12 mouse cellular contexts compared by ENCODE assay signal in genomic region chr4:75212396-75213175, GRCm38 (mm10).
DNase-seq lines count a peak whose midpoint lies in the region; ATAC-seq lines count a peak whose summit lies in the region.
"Had no signal": no experiment of that assay in that cellular context is flagged by ENCODE, and none has a peak within 500 bp of the region (broad histone marks: within the 10 kb centered on the region; RNA-seq: fewer than 3 reads in every experiment).

No protein-coding gene starts in this region.

- H3K27ac ChIP-seq in forebrain, embryonic 11.5 days (ENCODE audit: low read depth, low read length): no peak overlapping the region
- H3K27ac ChIP-seq in forebrain, embryonic 10.5 days: no peak overlapping the region
- H3K27ac ChIP-seq: embryonic facial prominence, embryonic 15.5 days; heart, embryonic 10.5 days; liver, embryonic 13.5 days had no signal

- H3K4me1 ChIP-seq in forebrain, embryonic 11.5 days (replicated peaks; ENCODE audit: control insufficient read depth, insufficient read depth, low read length): no peaks in the 10 kb centered on the region
- H3K4me1 ChIP-seq in forebrain, embryonic 10.5 days: no peaks in the 10 kb centered on the region
- H3K4me1 ChIP-seq: embryonic facial prominence, embryonic 15.5 days; heart, embryonic 10.5 days; liver, embryonic 13.5 days had no signal

- no peak overlapping the region for H3K4me3 ChIP-seq in forebrain, embryonic 11.5 days (ENCODE audit: low read depth, low read length)
- H3K4me3 ChIP-seq in forebrain, embryonic 10.5 days: no peak overlapping the region
- H3K4me3 ChIP-seq: embryonic facial prominence, embryonic 15.5 days; heart, embryonic 10.5 days; liver, embryonic 13.5 days had no signal

- H3K36me3 ChIP-seq in forebrain, embryonic 11.5 days (ENCODE audit: control insufficient read depth, insufficient read depth, low read length): no peaks in the 10 kb centered on the region
- H3K36me3 ChIP-seq in forebrain, embryonic 10.5 days (replicated peaks): no peaks in the 10 kb centered on the region
- H3K36me3 ChIP-seq: embryonic facial prominence, embryonic 15.5 days; heart, embryonic 10.5 days; liver, embryonic 13.5 days had no signal

- H3K9me3 ChIP-seq in forebrain, embryonic 11.5 days (ENCODE audit: control insufficient read depth, low read length): no peaks in the 10 kb centered on the region
- no peaks in the 10 kb centered on the region for H3K9me3 ChIP-seq in forebrain, embryonic 10.5 days
- H3K9me3 ChIP-seq: embryonic facial prominence, embryonic 15.5 days; heart, embryonic 10.5 days; liver, embryonic 13.5 days had no signal

- intact Hi-C loops in left cerebral cortex, postnatal 4 days (cut with DNase I): no loop called here
- intact Hi-C loops in heart, postnatal 10 days (cut with DNase I): no loop called here

- H3K9ac ChIP-seq in forebrain, embryonic 11.5 days (ENCODE audit: low read length): no peak overlapping the region
- H3K9ac ChIP-seq: embryonic facial prominence, embryonic 15.5 days; liver, embryonic 13.5 days had no signal

- H3K27me3 ChIP-seq in forebrain, embryonic 11.5 days (ENCODE audit: control insufficient read depth, insufficient read depth, low read length): no peaks in the 10 kb centered on the region
- H3K27me3 ChIP-seq in forebrain, embryonic 10.5 days (ENCODE audit: poor library complexity, severe bottlenecking): no peaks in the 10 kb centered on the region
- H3K27me3 ChIP-seq: embryonic facial prominence, embryonic 15.5 days; liver, embryonic 13.5 days had no signal

- H3K4me2 ChIP-seq in forebrain, embryonic 11.5 days (ENCODE audit: low read depth, low read length, severe bottlenecking): no peak overlapping the region
- H3K4me2 ChIP-seq: embryonic facial prominence, embryonic 15.5 days; liver, embryonic 13.5 days had no signal

- DNase-seq in forebrain, embryonic 11.5 days (ENCODE audit: low spot score): peak; percentile 47
- DNase-seq in forebrain, embryonic 10.5 days (ENCODE audit: extremely low spot score, low spot score): no peak
- peak; percentile 43 for DNase-seq in layer of hippocampus, adult 11-12 months (ENCODE audit: low spot score)
- peak; percentile 4 for DNase-seq in left cerebral cortex, postnatal 4 days
- peak; percentile 12 to 70 for DNase-seq in right cerebral cortex, postnatal 36 days (ENCODE audit: low spot score in 2 of 2)
- no peak for DNase-seq in heart, postnatal 10 days
- no peak for DNase-seq in thymus, postnatal 25 days
- DNase-seq in testis, postnatal 14 days (ENCODE audit: low spot score): no peak
- DNase-seq: kidney, adult 2 months; liver, embryonic 13.5 days had no signal

- peak; percentile 92 for ATAC-seq in forebrain, embryonic 11.5 days (replicated peaks; ENCODE audit: low FRiP score)

Comparison
In these comparisons a context has a peak if more than half of its experiments do, and no peak if none do; other contexts are left out.
1. DNase-seq: peak in forebrain, embryonic 11.5 days (single experiment), layer of hippocampus, adult 11-12 months (single experiment), left cerebral cortex, postnatal 4 days (single experiment) and right cerebral cortex, postnatal 36 days (2 of 2); none in forebrain, embryonic 10.5 days (single experiment), heart, postnatal 10 days (0 of 2), thymus, postnatal 25 days (single experiment) and testis, postnatal 14 days (single experiment).